Mouse (Mus musculus) liver, postnatal 0 days (tissue): ENCODE results near the gene Lipc. TPM values are rescaled to one million over a fixed set of nuclear protein-coding genes. Genes with fewer than 3 reads are reported as not detected.
A peak's percentile ranks its signal among the peaks of the same experiment; 100 is the strongest.

Source experiments
- ATAC-seq: fragments of 200-750 bp; cut with Nextera tagmentation; 2 replicates; pipeline ENCODE4 v1.8.0; 2017; ENCODE audit warnings: mild to moderate bottlenecking, moderate library complexity
- DNase-seq: peaks from one replicate; pipeline ENCODE4 v3.0.0-alpha.2; 2016
- H3K27ac ChIP-seq: fragments of 300-500 bp; sonication (generic); 2 replicates; pipeline ENCODE4 v1.5.1; 2014; ENCODE audit warnings: antibody characterized with exemption, moderate library complexity, mild to moderate bottlenecking, low read depth
- H3K27me3 ChIP-seq: fragments of 300-500 bp; sonication (generic); 2 replicates; pipeline ENCODE4 v1.6.1; 2014; ENCODE audit warnings: low read length, control low read depth, mixed read lengths; ENCODE audit not compliant: insufficient read depth
- H3K36me3 ChIP-seq: fragments of 300-500 bp; sonication (generic); replicated peaks from 2 replicates; pipeline ENCODE4 v1.6.1; 2014; ENCODE audit warnings: mild to moderate bottlenecking, control low read depth, low read length, moderate library complexity, mixed read lengths; ENCODE audit not compliant: insufficient read depth
- H3K4me1 ChIP-seq: fragments of 300-500 bp; sonication (generic); 2 replicates; pipeline ENCODE4 v1.6.1; 2014; ENCODE audit warnings: antibody characterized with exemption, mild to moderate bottlenecking, control low read depth; ENCODE audit not compliant: insufficient read depth
- H3K4me2 ChIP-seq: fragments of 300-500 bp; sonication (generic); 2 replicates; pipeline ENCODE4 v1.6.1; 2014; ENCODE audit warnings: low read depth, mild to moderate bottlenecking, low read length, moderate library complexity, mixed read lengths
- H3K4me3 ChIP-seq: fragments of 300-500 bp; sonication (generic); 2 replicates; pipeline ENCODE4 v1.5.1; 2014; ENCODE audit warnings: low read depth, low read length
- H3K9ac ChIP-seq: fragments of 300-500 bp; sonication (generic); replicated peaks from 2 replicates; pipeline ENCODE4 v1.6.1; 2014; ENCODE audit warnings: mild to moderate bottlenecking, moderate library complexity
- H3K9me3 ChIP-seq: fragments of 300-500 bp; sonication (generic); 2 replicates; pipeline ENCODE4 v1.6.1; 2016; ENCODE audit warnings: mild to moderate bottlenecking, control low read depth, low read length, mixed read lengths
- CTCF ChIP-seq: sonication (generic); IDR thresholded peaks from 2 replicates; pipeline ENCODE4 v1.5.1; 2016; ENCODE audit warnings: antibody characterized with exemption, low read depth
- EP300 ChIP-seq: IDR thresholded peaks from 2 replicates; pipeline ENCODE4 v1.6.1; 2016; ENCODE audit warnings: antibody characterized with exemption, low read depth, mild to moderate bottlenecking
- WGBS: fragments of 180-500 bp; shearing (Covaris S2); extraction: QIAGEN DNeasy Blood & Tissue Kit; methylation state at CpG from one replicate; pipeline ENCODE4 v1.1.7; 2014; ENCODE audit not compliant: insufficient replicate concordance; 5-methylcytosine and 5-hydroxymethylcytosine counted together
- polyA plus RNA-seq: library from polyadenylated mRNA; unstranded; fragments of >200 nt; fragmentation: Nextera tagmentation; extraction: Ambion mirVana; gene quantifications from 2 replicates; pipeline ENCODE4 v1.2.1, GENCODE M21; 2015

Gene Lipc
- polyA plus RNA-seq, 1 experiment from 2014 or later = 108 TPM

DNA sequence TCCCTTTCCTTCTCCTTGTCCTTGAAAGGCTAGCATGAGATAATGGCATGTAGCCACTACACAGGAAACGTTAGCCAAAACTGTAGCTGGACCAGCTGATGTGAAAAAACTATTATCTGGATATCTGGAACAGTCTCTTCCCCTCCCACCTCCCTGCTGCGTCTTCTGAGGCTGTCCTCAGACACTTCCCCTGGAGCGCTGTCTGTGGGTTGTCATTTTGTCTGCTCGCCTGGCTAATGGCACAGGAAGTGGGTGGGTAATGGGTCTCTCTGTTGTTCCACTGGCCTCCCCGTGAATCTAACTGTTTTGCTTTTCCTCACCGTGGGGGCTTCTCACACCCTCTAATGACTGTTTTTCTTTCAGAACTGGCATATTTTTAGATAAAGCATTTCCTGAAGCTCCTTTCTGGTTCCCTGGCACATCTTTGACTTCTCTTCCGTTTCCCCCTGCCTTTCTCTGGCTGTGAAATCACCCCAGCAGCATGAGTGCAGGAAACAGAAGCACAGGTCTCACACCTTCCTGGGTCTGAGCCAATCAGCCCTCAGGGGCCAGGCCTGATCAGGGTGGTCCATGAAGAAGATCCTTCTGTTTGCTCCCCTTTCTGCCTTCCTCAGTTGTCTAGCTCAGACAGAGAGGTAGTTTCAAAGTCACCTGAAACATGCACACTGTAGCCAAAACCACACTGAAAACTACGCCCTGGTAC, 60.4 kb downstream of the Lipc start:
- Histone ChIP-seq H3K27ac (peak overlapping the region; percentile 44), H3K9ac (peak overlapping the region; percentile 14; the same call in 1 of the 2 replicates), H3K4me2 (peak overlapping the region; percentile 20; the same call in 1 of the 2 replicates), H3K9me3 (no peaks in the 10 kb centered on the region), H3K27me3 (no peaks in the 10 kb centered on the region), H3K36me3 (no peaks in the 10 kb centered on the region), H3K4me1 (peaks cover 61% of the 10 kb centered on the region), H3K4me3 (no peak overlapping the region)
- TF ChIP-seq EP300 (no peak), CTCF (no peak)
- DNase-seq (peak; percentile 36), ATAC-seq (no peak)
- 40% methylated on average over 8 of the region's 8 CpGs for WGBS

GRCm38 (mm10) chr9:70890736-70891135, 61.3 kb downstream of the Lipc start:
- ATAC-seq (no peak), DNase-seq (no peak)
- Histone ChIP-seq H3K36me3 (no peaks in the 10 kb centered on the region), H3K4me2 (no peak overlapping the region), H3K9me3 (no peaks in the 10 kb centered on the region), H3K27me3 (no peaks in the 10 kb centered on the region), H3K27ac (0 out of 2 replicates have a peak overlapping the region, but pooled peaks have one; percentile 12), H3K4me1 (peaks cover 61% of the 10 kb centered on the region), H3K4me3 (no peak overlapping the region), H3K9ac (0 out of 2 replicates have a peak overlapping the region, but pooled peaks have one; percentile 6)
- no peak for TF ChIP-seq CTCF
- TF ChIP-seq EP300 = no peak
- 85% methylated on average over 7 of the region's 7 CpGs for WGBS

DNA sequence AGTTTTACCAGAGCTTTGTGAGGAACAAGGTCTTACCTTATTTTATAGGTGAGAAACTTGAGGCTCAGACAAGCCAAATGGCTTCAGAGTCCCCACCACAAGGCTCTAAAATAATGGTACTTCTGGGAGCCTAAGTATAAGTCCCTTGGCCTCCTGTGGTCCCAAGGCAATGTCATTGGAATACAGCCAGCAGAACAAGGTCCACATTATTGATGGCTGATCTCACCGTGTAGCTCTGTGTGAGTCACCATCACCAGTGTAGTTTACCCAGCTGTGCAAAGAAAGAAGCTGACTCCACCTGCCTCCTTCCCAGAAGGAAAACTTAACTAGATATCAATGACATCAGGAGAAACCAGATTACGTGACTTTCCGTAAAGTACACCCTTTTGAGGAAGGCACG, 63.1 kb downstream of the Lipc start:
- no peak for TF ChIP-seq EP300
- TF ChIP-seq CTCF = no peak
- ATAC-seq = peak; percentile 93
- Histone ChIP-seq H3K4me3 (no peak overlapping the region), H3K4me2 (no peak overlapping the region), H3K9me3 (no peaks in the 10 kb centered on the region), H3K27me3 (no peaks in the 10 kb centered on the region), H3K9ac (no peak overlapping the region), H3K36me3 (no peaks in the 10 kb centered on the region), H3K27ac (peak overlapping the region; percentile 69), H3K4me1 (peaks cover 45% of the 10 kb centered on the region)
- WGBS = 48% methylated on average over 4 of the region's 4 CpGs
- peak; percentile 45 for DNase-seq

DNA sequence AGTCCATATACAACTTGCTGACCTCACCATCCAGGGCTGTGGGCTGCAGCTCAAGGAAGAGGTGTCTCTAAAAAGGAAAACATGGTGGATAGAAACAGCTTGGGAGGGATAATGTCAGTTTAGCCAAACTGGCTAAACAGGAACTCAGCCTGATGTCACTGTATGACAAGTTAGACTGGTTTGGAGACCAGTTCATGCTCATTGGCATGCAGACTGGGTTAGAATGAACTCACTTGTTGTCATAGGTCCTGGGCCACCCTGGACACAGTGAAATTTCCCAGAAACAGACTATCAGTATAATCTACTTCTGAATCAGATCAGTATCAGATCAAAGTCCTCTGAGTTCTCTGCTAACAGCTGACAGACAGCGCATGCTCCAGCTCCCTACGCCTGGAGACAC, 63.5 kb downstream of the Lipc start:
- Histone ChIP-seq H3K36me3 (no peaks in the 10 kb centered on the region), H3K9ac (no peak overlapping the region), H3K4me1 (peaks cover 41% of the 10 kb centered on the region), H3K27ac (peak overlapping the region; percentile 69), H3K27me3 (no peaks in the 10 kb centered on the region), H3K9me3 (no peaks in the 10 kb centered on the region), H3K4me2 (no peak overlapping the region), H3K4me3 (no peak overlapping the region)
- no peak for TF ChIP-seq CTCF
- TF ChIP-seq EP300 = no peak
- ATAC-seq (peak; percentile 91), DNase-seq (no peak)
- WGBS = 86% methylated on average over 2 of the region's 2 CpGs

- ATAC-seq (no peak), DNase-seq (no peak)
- Histone ChIP-seq H3K36me3 (no peaks in the 10 kb centered on the region), H3K9me3 (no peaks in the 10 kb centered on the region), H3K9ac (no peak overlapping the region), H3K27me3 (no peaks in the 10 kb centered on the region), H3K4me2 (no peak overlapping the region), H3K4me1 (peaks cover 11% of the 10 kb centered on the region), H3K4me3 (no peak overlapping the region), H3K27ac (no peak overlapping the region)
- WGBS = 43% methylated on average over 5 of the region's 5 CpGs
- TF ChIP-seq EP300 = 0 out of 2 replicates have a peak, but pooled peaks have one; percentile 27
- TF ChIP-seq CTCF = no peak
Observed at GRCm38 (mm10) chr9:70881982-70882381, 70.0 kb downstream of the Lipc start.

- ATAC-seq (peak; percentile 64; the same call in 1 of the 2 replicates), DNase-seq (peak; percentile 62)
- no peaks in the 10 kb centered on the region for H3K36me3 ChIP-seq
- H3K9me3 ChIP-seq = no peaks in the 10 kb centered on the region
- H3K9ac ChIP-seq = no peak overlapping the region
- peaks cover 21% of the 10 kb centered on the region for H3K4me1 ChIP-seq
- H3K4me3 ChIP-seq = no peak overlapping the region
- TF ChIP-seq EP300 (no peak), CTCF (no peak)
- H3K4me2 ChIP-seq = no peak overlapping the region
- no peak overlapping the region for H3K27ac ChIP-seq
- no peaks in the 10 kb centered on the region for H3K27me3 ChIP-seq
Observed at GRCm38 (mm10) chr9:70878823-70879222, 73.2 kb downstream of the Lipc start.
